Mouse (Mus musculus) heart, adult 8-10 months (tissue): ENCODE measurements at regions not wholly inside any gene's neighbourhood (a gene's known extent, or its start where the extent isn't known, plus 50 kb on each side); places are given as distances from the start of the nearest gene placed in this dataset.

Source experiments
- DNase-seq: peaks from one replicate; pipeline ENCODE4 v3.0.0; 2022; ENCODE audit warnings: low spot score

DNA sequence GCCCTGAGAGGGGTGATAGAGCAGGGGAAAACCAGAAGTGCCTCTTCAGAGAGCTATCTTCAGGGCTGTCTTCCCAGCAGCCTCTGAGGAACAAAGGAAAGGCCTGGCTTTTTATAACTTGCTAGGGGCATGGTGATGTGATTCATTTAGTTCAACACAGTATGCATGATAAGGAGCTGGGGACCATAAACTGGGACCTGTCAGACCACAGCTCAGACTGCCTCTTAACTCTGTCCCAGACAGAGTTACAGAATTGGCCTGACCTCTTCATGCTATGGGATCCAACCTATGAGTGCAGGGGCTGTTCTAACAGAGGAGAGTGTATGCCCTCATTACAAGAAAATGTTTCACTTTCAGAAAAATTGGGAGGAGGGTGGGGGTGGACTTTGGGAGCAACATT, 59.3 kb upstream of the Il12b start:
- DNase-seq, result no peak

DNA sequence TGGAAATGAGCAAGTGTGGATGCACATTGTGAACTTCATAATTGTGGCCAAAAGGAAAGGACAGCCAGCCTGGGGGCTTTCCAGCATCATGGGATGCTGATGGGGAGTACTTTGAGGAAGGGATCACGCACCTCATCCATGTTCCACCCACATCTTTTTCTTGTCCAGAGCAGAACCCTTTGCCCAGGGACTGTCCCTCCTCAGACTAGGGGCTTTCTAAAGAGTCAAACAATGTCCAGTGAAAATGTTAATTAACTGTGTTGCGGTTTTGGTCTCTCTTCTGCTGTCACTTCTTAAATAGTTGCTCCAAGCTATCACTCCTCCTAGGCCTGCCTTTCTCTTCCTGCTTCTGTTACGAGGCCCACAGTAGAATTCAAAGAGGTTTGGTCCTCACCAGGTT, 51.6 kb upstream of the Il12b start:
- no peak for DNase-seq

- no peak for DNase-seq
Observed at GRCm38 (mm10) chr11:44349546-44349945, 50.3 kb upstream of the Il12b start.
